Mouse (Mus musculus) heart, postnatal 10 days (tissue): ENCODE measurements around the gene Has3. TPM values are rescaled to one million over a fixed set of nuclear protein-coding genes. Genes with fewer than 3 reads are reported as not detected.

Source experiments
- DNase-seq, 2 experiments: peaks; one replicate each; pipeline ENCODE4 v3.0.0; 2021
- intact Hi-C: fragments of 180-260 bp; cut with DNase I; formaldehyde crosslinking; loops from one replicate; pipeline ENCODE4 v1.15.1; 2025
- total RNA-seq, 2 experiments: library from RNA; stranded (reverse); gene quantifications; 2 replicates each; pipeline ENCODE4 v1.2.3; 2021

The Has3 gene
- total RNA-seq = 1 to 10 TPM; 1.9 to 2.4 TPM

DNA sequence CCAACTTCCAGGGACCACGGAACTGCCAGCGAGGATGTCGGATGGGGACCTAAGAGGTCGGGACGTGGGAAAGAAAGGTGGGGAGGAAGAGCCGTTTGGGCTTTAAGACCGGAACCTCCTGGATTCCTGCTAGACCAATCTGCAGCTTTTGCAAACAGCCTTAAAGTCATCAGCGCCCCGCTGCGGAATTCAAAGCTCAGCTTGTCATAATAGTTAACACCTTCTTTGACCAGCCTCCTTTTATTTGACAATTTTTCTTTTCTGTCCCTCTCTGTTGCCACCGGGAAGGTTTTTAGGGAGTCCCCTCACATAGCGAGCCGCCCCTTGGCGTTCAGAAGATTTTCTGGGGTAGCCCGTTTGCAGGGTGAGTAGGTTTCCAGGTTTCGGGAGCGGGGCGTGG, at the start of gene Has3:
Gene Has3, plus strand, starts transcription at position 192 of the 400 bp plus-strand sequence.
- peak; percentile 45 to 52 for DNase-seq

DNA sequence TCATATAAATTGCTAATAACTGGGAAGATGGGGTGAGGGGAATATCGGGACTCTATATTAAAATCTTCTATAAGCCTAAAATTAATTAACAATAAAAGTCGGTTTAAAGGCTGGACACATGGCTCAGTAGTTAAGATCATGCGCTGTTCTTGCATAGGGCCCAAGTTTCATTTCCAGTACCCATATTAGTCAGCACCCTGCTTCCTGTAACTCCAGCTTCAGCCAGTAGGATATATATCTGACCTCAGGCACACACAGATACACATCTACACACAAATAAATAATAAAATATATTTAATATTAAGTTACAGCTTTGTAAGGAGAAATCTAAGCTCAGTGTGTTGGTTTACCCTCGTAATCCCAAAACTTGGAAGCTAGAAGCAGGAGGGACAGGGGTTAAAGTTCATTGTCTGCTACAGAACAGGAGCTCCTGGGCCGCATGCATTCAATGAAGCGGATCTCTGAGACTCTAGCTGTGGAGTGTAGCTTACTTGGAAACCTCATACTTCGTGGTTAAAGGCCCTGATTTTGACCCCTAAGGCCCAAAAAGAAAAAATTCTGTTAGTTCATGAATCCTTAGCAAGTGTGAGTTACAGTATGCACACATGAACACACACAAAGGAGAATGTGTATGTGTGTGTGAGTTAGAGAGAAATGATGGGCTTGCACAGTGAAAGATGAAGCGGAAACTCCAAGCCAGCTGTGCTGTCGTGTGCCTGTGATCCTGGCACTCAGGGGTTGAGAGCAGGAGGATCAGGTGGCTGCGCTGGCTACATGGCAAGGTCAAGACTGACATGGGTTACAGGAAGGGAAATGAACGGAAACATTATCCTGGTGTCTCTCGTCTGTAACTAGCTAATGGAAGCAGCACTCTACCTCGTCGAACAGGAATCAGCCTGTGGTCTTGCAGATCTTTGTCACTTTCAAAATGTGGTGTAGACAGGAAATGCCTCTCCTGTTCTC, 49.2 kb upstream of the Has3 start:
- intact Hi-C loops = no loop called here
- DNase-seq = no peak

More for the DNA sequence above, at the start of gene Has3:
- intact Hi-C loops = loop anchor here (1.0 to 2.0 kb wide), 2 partner anchors 17 to 152 kb away; no protein-coding TSS in a partner anchor

DNA sequence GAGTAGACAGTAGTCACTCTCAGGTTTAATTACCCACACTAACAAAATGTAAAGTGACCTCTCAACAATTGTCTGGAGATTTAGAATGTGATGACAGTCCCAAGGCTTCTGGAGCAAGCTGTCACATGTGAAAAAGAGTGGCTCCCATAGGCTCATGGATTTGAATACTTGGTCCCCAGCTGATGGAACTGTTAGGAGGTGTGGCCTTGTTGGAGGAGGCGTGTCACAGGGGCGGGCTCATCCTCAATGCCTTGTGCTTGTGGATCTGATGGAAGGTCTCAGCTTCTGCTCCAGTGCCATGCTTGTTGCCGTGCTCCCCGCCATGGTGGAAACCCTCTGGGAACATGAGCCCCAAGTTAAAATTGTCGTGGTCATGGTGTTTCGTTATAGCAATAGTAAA, 41.1 kb upstream of the Has3 start:
- DNase-seq = no peak
- intact Hi-C loops = no loop called here

DNA sequence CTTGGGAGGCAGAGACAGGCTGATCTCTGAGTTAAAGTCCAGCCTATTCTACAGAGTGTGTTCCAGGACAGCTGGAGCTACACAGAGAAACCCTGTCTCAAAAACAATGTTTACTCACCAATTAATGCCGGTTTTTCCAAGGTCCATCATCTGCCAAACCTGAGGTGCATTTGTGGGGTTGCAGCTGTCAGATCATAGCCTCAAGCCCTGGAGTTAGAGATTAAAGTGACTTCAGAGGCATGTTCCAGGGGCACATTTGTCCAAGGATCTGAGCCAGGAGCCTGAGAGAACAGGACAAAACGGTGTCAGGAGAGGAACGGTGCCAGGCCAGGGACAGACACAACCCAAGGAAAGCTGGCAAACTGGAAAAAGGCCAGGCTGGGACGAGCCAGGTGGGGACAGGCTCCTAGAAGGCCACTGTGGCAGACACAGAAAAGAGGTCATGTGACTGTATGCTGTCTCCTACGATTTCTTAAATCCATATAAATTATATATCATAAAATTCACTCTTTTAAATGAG, 40.5 kb upstream of the Has3 start:
- intact Hi-C loops = no loop called here
- peak; percentile 30 to 67 for DNase-seq

DNA sequence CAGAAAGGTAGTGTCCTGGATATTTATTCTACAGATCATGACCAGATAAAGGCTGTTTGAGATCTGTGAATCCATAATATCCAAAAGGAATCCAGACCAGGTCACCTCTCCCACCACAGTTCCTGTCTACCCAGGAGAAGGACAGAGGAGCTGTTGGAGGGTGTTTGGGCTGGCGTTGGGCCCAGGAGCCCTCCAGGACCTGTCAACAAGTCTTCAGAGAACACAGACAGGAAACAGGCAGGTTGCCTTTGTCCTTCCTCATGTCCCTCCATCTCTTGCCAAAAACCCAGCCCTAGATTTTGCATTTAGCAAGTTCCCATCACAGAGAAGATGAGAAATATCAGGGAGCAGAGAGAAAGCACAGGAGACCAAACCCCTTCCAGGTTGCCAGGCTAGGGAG, 35.1 kb upstream of the Has3 start:
- intact Hi-C loops = loop anchor here (5.0 kb wide), 1 partner anchor 103 kb away; no protein-coding TSS in a partner anchor
- DNase-seq = peak; percentile 88 to 90

DNA sequence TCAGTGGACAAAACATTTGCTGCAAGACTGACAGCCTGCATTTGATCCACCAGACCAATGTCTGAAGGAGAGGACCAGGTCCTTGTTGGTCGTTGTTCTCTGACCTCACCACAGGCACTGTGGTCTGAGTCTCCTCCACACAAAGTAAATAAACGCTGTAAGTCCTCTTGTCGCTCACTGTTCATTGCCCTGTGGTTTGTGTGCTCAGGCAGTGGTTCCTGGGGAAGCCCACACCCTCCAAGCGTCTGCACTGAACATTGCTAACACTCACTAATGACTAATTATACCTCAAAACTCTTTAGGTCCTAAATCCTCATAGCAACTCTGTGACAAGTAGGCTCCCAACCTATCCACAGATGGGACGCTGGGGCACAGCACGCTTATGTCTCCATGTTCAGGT, 33.5 kb upstream of the Has3 start:
- intact Hi-C loops = loop anchor here (5.0 kb wide), 1 partner anchor 104 kb away; no protein-coding TSS in a partner anchor
- DNase-seq = no peak

DNA sequence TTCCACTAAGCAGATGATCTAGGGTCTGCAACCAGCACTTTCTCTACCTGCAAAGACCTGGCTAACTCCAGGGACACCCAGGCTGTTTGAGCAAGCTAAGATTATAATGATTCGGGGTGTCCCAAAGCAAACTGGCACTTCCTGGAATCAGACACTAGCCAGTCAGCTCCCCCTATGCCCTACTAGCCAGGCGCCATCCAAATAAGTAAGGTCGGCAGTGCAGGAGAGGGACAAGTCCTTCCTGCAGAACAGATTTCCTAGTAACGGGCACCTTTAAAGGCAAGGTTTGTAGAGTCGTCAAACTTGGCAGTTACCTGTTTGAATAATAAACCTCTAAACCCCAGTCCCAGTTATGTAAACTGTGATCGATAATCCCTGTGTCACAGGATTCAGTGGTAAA, 31.2 kb upstream of the Has3 start:
- peak in 1 of 2 experiments; percentile 22 for DNase-seq
- intact Hi-C loops = loop anchor here (5.0 kb wide), 1 partner anchor 107 kb away; no protein-coding TSS in a partner anchor

DNA sequence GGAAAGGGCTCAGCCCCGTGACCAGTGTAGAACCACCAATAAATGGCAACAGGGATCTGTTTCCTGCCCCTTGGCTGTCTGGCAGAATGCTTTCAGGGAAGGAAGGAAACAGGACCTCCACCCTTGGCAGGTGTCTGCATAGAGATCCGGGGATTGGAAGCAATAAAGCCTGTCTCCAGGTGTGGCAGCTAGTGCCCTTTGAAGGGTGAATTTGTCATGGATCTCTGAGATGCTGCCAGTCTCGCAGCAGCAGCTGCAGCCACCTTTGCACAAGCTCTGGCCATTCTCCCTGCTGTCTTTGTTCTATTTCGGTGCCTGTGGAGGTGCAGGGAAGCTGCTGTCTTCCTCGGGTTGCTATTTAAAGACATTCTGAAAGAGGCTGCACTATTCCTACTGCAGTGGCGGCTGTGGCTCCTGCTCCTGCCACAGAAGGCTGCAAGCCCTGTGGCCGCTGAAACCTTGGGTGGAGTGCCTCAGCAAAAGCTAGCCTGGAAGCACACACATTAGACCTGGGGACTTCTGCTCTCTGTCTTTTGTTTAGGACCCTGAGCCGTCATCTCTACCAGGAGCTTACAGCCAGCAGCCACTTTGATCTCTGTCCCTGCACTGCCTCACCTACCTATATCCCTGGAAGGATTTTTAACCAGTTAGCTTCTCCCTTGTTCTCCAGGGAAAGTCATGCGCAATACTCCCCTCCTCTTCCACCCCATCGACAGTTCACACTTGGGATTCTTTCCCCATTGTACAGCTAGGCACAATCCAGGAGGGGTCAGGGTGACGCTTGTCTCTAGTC, 30.6 kb upstream of the Has3 start:
- DNase-seq = peak; percentile 56 to 62
- intact Hi-C loops = loop anchor here (5.0 kb wide), 1 partner anchor 107 kb away; no protein-coding TSS in a partner anchor

DNA sequence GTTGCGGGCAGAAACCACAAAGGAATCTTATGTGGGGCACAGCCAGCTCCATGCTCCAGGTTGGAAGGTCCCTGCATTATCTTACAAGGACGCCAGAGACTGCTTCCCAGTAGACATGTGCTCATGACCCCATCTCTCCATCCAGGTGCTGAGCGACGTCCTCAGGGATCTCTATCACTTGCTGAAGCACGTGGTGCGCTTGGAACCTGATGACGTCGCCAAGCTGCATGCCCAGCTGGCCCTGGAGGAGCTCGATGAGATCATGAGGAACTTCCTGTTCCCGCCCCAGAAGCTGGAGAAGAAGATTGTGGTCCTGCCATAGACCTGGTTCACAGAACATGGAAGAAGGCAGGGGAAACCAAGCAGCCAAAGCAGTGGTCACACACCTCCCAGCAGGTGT, 20.0 kb upstream of the Has3 start:
- DNase-seq = peak in 1 of 2 experiments; percentile 10
- intact Hi-C loops = no loop called here

DNA sequence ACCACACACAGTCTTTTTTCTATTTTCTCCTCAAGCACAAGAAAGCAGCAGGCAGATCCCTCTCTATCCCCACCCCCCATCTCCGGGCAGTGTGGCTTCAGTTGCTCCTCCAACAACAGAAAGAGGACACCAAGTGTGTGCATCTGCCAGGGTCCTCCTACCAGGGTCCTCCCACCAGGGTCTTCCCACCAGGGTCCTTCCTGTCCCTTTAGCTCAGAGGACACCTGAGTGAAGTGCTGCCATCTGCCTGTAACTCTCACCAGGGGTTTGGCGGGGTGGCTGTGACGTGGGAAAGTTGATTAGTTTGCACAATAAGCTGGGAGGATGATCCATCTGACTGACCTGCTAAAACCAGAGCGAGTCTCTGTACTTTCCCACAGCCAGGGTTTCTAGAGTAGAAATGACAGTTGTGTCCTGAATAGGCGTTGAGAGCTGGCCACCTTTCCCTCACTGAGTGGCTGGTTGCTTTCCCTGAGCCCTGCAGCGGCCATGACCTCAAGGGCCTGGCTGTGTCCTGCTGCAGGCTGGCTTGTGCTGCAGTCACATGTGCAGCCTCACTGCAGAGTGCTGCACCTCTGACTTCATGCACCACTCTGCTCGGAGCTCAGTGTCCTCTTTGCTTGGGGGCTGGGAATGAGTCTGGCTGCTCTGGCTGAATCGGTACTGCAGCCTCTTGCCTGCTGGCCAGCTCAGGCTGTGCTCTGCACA, 15.4 kb upstream of the Has3 start:
- intact Hi-C loops = no loop called here
- DNase-seq = peak; percentile 13 to 40

DNA sequence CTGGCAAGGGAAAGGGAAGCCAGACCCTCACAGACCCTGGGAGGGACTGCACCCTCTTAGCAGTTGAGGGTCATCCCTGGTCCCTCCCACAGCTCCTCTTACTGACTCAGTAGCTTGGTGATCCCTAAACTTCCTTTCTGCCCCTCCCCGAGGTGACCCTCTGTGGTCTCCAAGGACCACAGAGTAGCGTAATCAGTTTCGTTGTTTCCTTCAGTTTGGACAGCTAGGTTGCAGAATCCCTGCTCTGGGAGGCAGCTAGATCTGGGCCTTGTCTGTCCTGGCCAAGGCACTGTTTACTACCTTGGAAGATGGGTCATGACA, 14.8 kb upstream of the Has3 start:
- DNase-seq = no peak
- intact Hi-C loops = no loop called here

DNA sequence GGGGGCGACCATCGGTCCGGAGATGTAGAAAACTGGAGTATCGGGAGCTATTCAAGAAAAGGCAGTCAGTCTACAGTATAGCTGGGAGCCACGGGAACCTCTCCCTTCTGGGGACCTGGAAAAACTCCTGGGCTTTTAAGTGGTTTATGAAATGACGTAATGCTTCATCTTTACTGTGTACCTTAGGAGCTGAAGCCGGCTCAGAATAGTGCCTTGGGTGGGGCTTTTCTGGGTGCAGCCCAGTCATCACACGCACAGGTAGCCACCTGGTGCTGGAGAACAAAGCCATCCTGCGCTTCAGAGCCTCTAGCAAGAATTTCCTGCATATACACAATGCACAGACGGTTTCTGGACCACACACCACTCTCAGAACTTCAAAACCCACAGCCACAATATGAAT, 7.2 kb upstream of the Has3 start:
- DNase-seq = no peak
- intact Hi-C loops = no loop called here

DNA sequence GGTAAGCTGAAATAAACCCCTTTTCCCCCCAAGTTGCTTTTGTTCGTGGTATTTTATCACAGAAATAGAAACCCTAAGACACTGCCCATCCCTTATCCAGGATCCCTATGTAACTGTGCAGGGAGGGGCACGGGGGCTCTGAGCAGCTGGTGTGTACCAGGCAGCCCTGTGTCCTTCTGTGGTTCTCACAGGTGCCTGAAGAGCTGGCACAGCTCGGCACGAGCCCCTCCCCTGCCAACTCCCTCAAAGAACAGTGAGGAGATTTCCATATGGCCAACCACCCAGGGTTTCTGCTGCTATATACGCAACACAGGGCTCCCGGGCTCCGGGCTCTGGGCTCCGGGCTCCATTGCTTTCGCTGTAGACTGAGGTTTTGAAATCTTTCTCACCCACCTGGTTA, 4.7 kb upstream of the Has3 start:
- intact Hi-C loops = no loop called here
- no peak for DNase-seq

DNA sequence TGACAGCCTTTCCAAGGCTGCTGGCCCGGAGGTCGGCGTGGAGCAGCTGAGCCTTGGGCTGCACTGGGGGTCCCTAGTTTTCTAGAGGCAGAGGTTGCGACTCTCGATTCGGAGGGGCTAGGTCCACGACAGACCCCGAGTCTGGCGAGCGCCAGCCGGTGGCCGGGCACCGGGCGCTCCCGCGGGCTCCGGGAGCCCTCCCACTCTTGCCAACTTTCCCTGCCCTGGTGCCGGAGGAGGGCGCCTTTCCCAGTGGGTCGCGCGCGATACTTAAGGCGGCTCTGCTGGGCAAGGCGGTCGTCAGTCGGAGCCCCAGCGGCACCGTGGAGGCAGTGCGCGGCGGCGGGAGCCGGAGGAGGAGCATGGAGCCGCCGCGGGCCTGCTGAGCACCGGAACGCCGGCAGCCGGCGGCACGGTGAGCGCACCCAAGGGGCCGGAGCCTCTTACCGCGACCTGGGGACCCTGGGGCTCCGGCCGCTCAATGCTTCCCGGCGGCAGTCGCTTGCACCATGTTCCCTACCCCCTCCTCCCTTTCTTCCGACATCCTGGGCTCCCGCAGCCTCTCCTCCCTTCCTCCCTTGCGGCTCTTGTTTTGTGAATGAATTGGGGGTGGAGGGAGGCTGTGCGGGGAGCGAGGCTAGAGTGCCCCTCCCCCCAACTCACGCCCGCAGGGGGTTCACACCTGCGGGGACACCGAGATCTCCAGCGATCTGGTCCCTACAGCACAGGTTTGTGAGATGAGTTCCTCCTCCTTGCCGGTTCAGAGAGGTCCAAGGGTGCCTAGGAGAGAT, 690 bp downstream of the Has3 start:
- intact Hi-C loops = loop anchor here (1.0 to 2.0 kb wide), 2 partner anchors 16 to 152 kb away; no protein-coding TSS in a partner anchor
- DNase-seq = peak; percentile 72

DNA sequence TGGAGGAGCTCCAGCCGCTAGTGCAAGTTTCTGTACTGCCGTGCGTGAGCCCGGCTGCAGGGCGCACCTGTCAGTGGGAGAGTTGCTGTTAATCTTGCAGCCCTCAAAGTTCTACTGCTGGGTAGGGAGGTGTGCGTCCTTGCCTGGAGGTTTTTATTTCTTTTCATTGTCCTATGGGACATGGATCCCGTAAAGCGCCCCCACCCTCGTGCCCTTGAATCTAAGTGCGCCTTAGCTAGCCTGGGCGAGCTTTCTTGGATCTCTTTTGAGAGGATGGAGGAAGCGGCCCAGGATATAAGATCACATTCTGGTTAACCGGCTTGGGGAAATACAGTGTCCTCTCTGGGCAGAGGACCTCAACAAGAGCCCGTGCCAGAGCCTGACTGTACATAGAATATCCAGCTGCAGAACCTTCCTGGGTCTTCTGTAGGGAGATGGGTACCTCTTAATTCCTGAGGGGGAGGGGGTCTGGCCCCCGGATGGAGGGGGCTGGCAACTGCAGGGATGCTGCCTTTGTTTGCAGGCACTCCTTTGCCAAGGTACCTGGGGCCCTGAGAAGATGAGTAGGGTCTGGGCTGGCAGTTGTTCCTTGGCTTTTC, 1.4 kb downstream of the Has3 start:
- DNase-seq = peak; percentile 29 to 35
- intact Hi-C loops = loop anchor here (2.0 kb wide), 1 partner anchor 15 kb away; no protein-coding TSS in a partner anchor

DNA sequence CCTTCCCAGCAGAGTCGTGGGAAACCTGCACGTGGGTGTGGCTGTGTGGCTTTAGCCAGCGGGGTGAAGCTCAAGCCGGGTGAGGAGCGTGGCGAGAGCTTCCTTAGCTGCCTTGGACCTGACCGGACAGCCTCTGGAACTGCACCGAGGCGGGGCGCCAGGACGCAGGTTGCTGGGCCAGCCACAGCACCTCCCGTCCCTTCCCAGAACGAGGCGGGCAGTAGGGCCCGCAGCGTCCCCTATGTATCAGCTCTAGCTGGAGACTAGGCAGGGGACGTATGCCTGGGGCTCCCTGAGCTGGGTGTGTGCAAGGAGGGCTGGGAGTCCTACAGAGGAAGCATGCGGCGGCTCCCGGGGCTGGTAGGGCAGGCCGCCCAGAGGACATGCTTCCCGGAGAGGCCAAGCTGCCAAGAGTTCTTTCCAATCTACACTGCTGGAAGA, 1.9 kb downstream of the Has3 start:
- intact Hi-C loops = loop anchor here (2.0 kb wide), 1 partner anchor 15 kb away; no protein-coding TSS in a partner anchor
- peak; percentile 79 to 85 for DNase-seq

DNA sequence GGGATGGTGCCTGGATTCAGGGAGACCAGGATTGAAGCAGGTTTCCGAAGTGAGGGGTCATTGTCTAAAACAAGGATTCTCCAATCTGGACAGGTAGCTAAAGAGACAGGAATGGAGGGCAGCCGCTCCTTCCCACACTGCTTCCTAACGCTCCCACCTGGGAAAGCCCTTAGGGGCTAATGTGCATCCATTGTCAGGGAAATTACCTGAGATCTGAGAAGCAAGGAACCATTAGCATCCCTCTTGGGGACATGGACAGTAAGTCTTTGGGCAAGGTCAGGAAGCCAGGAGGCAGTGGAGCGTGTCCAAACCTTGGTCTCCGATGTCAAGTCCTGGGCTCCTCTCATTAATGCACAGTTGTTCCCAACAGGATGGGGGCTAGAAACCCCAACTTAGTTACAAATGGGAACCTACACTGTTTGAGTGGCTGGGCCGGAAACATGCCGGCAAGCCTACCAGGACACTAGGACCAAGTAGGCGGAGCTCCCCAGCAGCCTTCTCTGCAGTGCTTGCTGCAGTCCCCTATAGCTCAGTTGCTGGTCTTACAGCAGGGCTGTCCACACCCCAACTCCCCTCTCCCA, 2.5 kb downstream of the Has3 start:
- intact Hi-C loops = no loop called here
- no peak for DNase-seq

DNA sequence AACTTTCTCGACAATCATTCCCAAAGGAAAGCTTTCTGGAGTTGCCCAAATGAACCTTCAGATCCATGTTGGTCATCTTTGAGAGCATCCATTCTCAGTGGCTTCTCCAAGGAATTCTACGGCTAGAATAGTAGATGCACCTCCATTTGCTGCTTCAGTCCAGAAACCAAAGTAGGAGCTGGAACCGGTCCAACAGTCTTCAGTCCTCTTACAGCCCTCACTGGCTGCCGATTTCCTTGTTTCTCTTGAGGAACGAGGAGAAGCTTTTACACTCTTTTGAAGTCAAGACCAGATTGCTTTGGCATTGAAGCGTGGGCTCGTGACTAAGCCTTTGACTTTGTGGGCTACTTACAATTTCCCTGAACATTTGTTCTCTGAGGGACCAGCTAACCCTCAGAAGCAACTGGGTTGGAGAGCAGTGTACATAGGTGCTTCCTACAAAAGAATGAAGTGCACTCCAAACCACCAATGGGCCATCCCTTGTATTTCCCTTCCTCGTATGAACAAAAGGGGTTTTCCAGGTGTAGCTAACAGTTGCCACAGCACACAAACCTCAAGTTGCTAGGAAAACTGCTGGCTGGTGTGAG, 10.2 kb downstream of the Has3 start:
- DNase-seq = no peak
- intact Hi-C loops = no loop called here
